Mouse (Mus musculus) spleen, postnatal 0 days (tissue): ENCODE results near the gene Ankrd40. TPM values are rescaled to one million over a fixed set of nuclear protein-coding genes. Genes with fewer than 3 reads are reported as not detected.

Experiments used
- polyA plus RNA-seq: library from polyadenylated mRNA; unstranded; fragments of >200 nt; fragmentation: Nextera tagmentation; extraction: Ambion mirVana; gene quantifications from 2 replicates; pipeline ENCODE4 v1.2.1, GENCODE M21; 2015

Ankrd40 gene
- polyA plus RNA-seq: 7.6 and 8.7 TPM in 2 replicates

GRCm38 (mm10) chr11:94327693-94328643 is at the start of gene Ankrd40:
Gene Ankrd40 (plus strand): TSS chr11:94328001.

GRCm38 (mm10) chr11:94281199-94282181 is 46.3 kb upstream of the Ankrd40 start, which contains the start of gene Gm21885:
Gene Gm21885 (plus strand): TSS chr11:94281873.

GRCm38 (mm10) chr11:94321931-94322400 is 5.8 kb upstream of the Ankrd40 start, which contains the start of gene Luc7l3:
Gene Luc7l3 (minus strand): TSS chr11:94321988.

Other genes starting within 250 kb of the Ankrd40 start
- 8.4 and 10.2 TPM in 2 replicates for gene Tob1, start 116.5 kb upstream of the Ankrd40 start, polyA plus RNA-seq
- gene Wfikkn2, start 82.0 kb upstream of the Ankrd40 start, polyA plus RNA-seq: 0.67 and 0.92 TPM in 2 replicates
- gene Gm21885, start 46.1 kb upstream of the Ankrd40 start, polyA plus RNA-seq: not detected in 2 replicates
- gene Luc7l3, start 6.0 kb upstream of the Ankrd40 start, polyA plus RNA-seq: 99.5 and 101 TPM in 2 replicates
- 5.0 and 5.6 TPM in 2 replicates for gene Abcc3, start 65.0 kb downstream of the Ankrd40 start, polyA plus RNA-seq
- gene Cacna1g, start 146.2 kb downstream of the Ankrd40 start, polyA plus RNA-seq: 3.9 and 4.2 TPM in 2 replicates
- gene Spata20, start 158.2 kb downstream of the Ankrd40 start, polyA plus RNA-seq: not detected in 2 replicates
- gene Epn3, start 172.0 kb downstream of the Ankrd40 start, polyA plus RNA-seq: 0.46 and 1.1 TPM in 2 replicates
- gene Mycbpap, start 193.7 kb downstream of the Ankrd40 start, polyA plus RNA-seq: 0.08 and 0.30 TPM in 2 replicates
- 2.1 and 2.3 TPM in 2 replicates for gene Rsad1, start 221.3 kb downstream of the Ankrd40 start, polyA plus RNA-seq
- 0.07 and 0.24 TPM in 2 replicates for gene Chad, start 237.0 kb downstream of the Ankrd40 start, polyA plus RNA-seq